Mouse (Mus musculus) forebrain, embryonic 14.5 days (tissue): Measurements from ENCODE around the gene Blcap. TPM values are rescaled to one million over a fixed set of nuclear protein-coding genes. Genes with fewer than 3 reads are reported as not detected.

ENCODE experiments used
- microRNA-seq: library from miRNA; unstranded; fragments of <30 nt; microRNA quantifications from one replicate; pipeline ENCODE4, GENCODE M21; 2016
- polyA plus RNA-seq: library from polyadenylated mRNA; unstranded; fragments of >200 nt; fragmentation: Nextera tagmentation; extraction: Ambion mirVana; gene quantifications from 2 replicates; pipeline ENCODE4 v1.2.1, GENCODE M21; 2014

The Blcap gene
- polyA plus RNA-seq, 1 experiment from 2014 or later, result 240 TPM

Small RNA genes lying within 50 kb of the gene (microRNA-seq; reads per million reads assigned to microRNA genes)
- 23.2 reads per million, percentile 39 among the genes with 10 or more reads in this experiment for gene Gm23134

Other genes starting within 250 kb of the Blcap start
- gene Ghrh, start 223.8 kb downstream of the Blcap start, polyA plus RNA-seq, result 1.1 and 2.5 TPM in 2 replicates
- 72.7 and 78.5 TPM in 2 replicates for gene Manbal, start 203.7 kb downstream of the Blcap start, polyA plus RNA-seq
- gene Src, start 152.8 kb downstream of the Blcap start, polyA plus RNA-seq, result 30.1 and 31.0 TPM in 2 replicates
- gene Nnat, start 11.2 kb downstream of the Blcap start, polyA plus RNA-seq, result 6,589 and 7,102 TPM in 2 replicates
- 86.7 and 89.4 TPM in 2 replicates for gene Ctnnbl1, start 166.1 kb upstream of the Blcap start, polyA plus RNA-seq